Mouse (Mus musculus): Measurements from ENCODE around the gene Galnt2. TPM values are rescaled to one million over a fixed set of nuclear protein-coding genes. Genes with fewer than 3 reads are reported as not detected.

Galnt2 gene
- polyA plus RNA-seq, 2 experiments: 37.8 to 66.9 TPM

GRCm38 (mm10) chr8:124274441-124275120 lies 43.4 kb downstream of the Galnt2 start:
- no peak for TF ChIP-seq POLR2A (IDR thresholded peaks at IDR 0.05; ENCODE audit: borderline replicate concordance, extremely low read depth, insufficient read depth, insufficient read length)
- Histone ChIP-seq H3K4me1 (ENCODE audit: control insufficient read depth, insufficient read depth, low read length) (peaks cover 24% of the 10 kb centered on the region), H3K27me3 (ENCODE audit: control insufficient read depth, insufficient read depth, low read length) (no peaks in the 10 kb centered on the region), H3K4me2 (replicated peaks; ENCODE audit: low read depth, low read length, severe bottlenecking) (no peak overlapping the region), H3K9ac (ENCODE audit: low read depth, low read length, severe bottlenecking) (no peak overlapping the region), H3K4me3 (replicated peaks; ENCODE audit: low read length) (no peak overlapping the region), H3K27ac (replicated peaks; ENCODE audit: low read depth, low read length) (no peak overlapping the region), H3K36me3 (ENCODE audit: control insufficient read depth, insufficient read depth, low read length) (no peaks in the 10 kb centered on the region), H3K9me3 (ENCODE audit: control insufficient read depth, low read length) (no peaks in the 10 kb centered on the region)
- no peak for DNase-seq (ENCODE audit: low spot score)
- no peak for ATAC-seq (ENCODE audit: low FRiP score, low read depth)
- 57% methylated on average over 10 of the region's 10 CpGs for WGBS

GRCm38 (mm10) chr8:124275377-124276071 lies 44.3 kb downstream of the Galnt2 start:
- peaks cover 15% of the 10 kb centered on the region for H3K4me1 ChIP-seq (ENCODE audit: control insufficient read depth, insufficient read depth, low read length)
- ATAC-seq (ENCODE audit: low FRiP score, low read depth) (no peak), DNase-seq (ENCODE audit: low spot score) (no peak)
- H3K36me3 ChIP-seq (ENCODE audit: control insufficient read depth, insufficient read depth, low read length): no peaks in the 10 kb centered on the region
- TF ChIP-seq POLR2A (IDR thresholded peaks at IDR 0.05; ENCODE audit: borderline replicate concordance, extremely low read depth, insufficient read depth, insufficient read length): no peak
- H3K4me3 ChIP-seq (replicated peaks; ENCODE audit: low read length): no peak overlapping the region
- no peak overlapping the region for H3K9ac ChIP-seq (ENCODE audit: low read depth, low read length, severe bottlenecking)
- H3K9me3 ChIP-seq (ENCODE audit: control insufficient read depth, low read length): no peaks in the 10 kb centered on the region
- H3K27ac ChIP-seq (replicated peaks; ENCODE audit: low read depth, low read length): no peak overlapping the region
- WGBS: 91% methylated on average over 10 of the region's 10 CpGs
- no peak overlapping the region for H3K4me2 ChIP-seq (replicated peaks; ENCODE audit: low read depth, low read length, severe bottlenecking)
- H3K27me3 ChIP-seq (ENCODE audit: control insufficient read depth, insufficient read depth, low read length): no peaks in the 10 kb centered on the region

GRCm38 (mm10) chr8:124277951-124278910 lies 47.0 kb downstream of the Galnt2 start:
- Histone ChIP-seq H3K27ac (replicated peaks; ENCODE audit: low read depth, low read length) (no peak overlapping the region), H3K4me1 (ENCODE audit: control insufficient read depth, insufficient read depth, low read length) (peaks cover 11% of the 10 kb centered on the region), H3K36me3 (ENCODE audit: control insufficient read depth, insufficient read depth, low read length) (no peaks in the 10 kb centered on the region), H3K27me3 (ENCODE audit: control insufficient read depth, insufficient read depth, low read length) (no peaks in the 10 kb centered on the region), H3K4me2 (replicated peaks; ENCODE audit: low read depth, low read length, severe bottlenecking) (no peak overlapping the region), H3K9ac (ENCODE audit: low read depth, low read length, severe bottlenecking) (no peak overlapping the region), H3K4me3 (replicated peaks; ENCODE audit: low read length) (no peak overlapping the region), H3K9me3 (ENCODE audit: control insufficient read depth, low read length) (no peaks in the 10 kb centered on the region)
- WGBS: 83% methylated on average over 24 of the region's 24 CpGs
- TF ChIP-seq POLR2A (IDR thresholded peaks at IDR 0.05; ENCODE audit: borderline replicate concordance, extremely low read depth, insufficient read depth, insufficient read length): no peak
- ATAC-seq (ENCODE audit: low FRiP score, low read depth) (no peak), DNase-seq (ENCODE audit: low spot score) (no peak)

- DNase-seq (ENCODE audit: low spot score) (no peak), ATAC-seq (ENCODE audit: low FRiP score, low read depth) (no peak)
- no peak for TF ChIP-seq POLR2A (IDR thresholded peaks at IDR 0.05; ENCODE audit: borderline replicate concordance, extremely low read depth, insufficient read depth, insufficient read length)
- 88% methylated on average over 7 of the region's 7 CpGs for WGBS
- H3K4me1 ChIP-seq (ENCODE audit: control insufficient read depth, insufficient read depth, low read length): peaks cover 15% of the 10 kb centered on the region
- no peaks in the 10 kb centered on the region for H3K27me3 ChIP-seq (ENCODE audit: control insufficient read depth, insufficient read depth, low read length)
- no peak overlapping the region for H3K9ac ChIP-seq (ENCODE audit: low read depth, low read length, severe bottlenecking)
- H3K4me3 ChIP-seq (replicated peaks; ENCODE audit: low read length): no peak overlapping the region
- H3K27ac ChIP-seq (replicated peaks; ENCODE audit: low read depth, low read length): no peak overlapping the region
- H3K36me3 ChIP-seq (ENCODE audit: control insufficient read depth, insufficient read depth, low read length): no peaks in the 10 kb centered on the region
- no peaks in the 10 kb centered on the region for H3K9me3 ChIP-seq (ENCODE audit: control insufficient read depth, low read length)
- H3K4me2 ChIP-seq (replicated peaks; ENCODE audit: low read depth, low read length, severe bottlenecking): no peak overlapping the region
Observed at GRCm38 (mm10) chr8:124278956-124279689, 47.9 kb downstream of the Galnt2 start.

- Histone ChIP-seq H3K4me1 (ENCODE audit: control insufficient read depth, insufficient read depth, low read length) (peaks cover 20% of the 10 kb centered on the region), H3K36me3 (ENCODE audit: control insufficient read depth, insufficient read depth, low read length) (no peaks in the 10 kb centered on the region), H3K27ac (replicated peaks; ENCODE audit: low read depth, low read length) (no peak overlapping the region), H3K4me2 (replicated peaks; ENCODE audit: low read depth, low read length, severe bottlenecking) (no peak overlapping the region), H3K4me3 (replicated peaks; ENCODE audit: low read length) (no peak overlapping the region), H3K9ac (ENCODE audit: low read depth, low read length, severe bottlenecking) (no peak overlapping the region), H3K27me3 (ENCODE audit: control insufficient read depth, insufficient read depth, low read length) (no peaks in the 10 kb centered on the region), H3K9me3 (ENCODE audit: control insufficient read depth, low read length) (no peaks in the 10 kb centered on the region)
- DNase-seq (ENCODE audit: low spot score) (no peak), ATAC-seq (ENCODE audit: low FRiP score, low read depth) (no peak)
- no peak for TF ChIP-seq POLR2A (IDR thresholded peaks at IDR 0.05; ENCODE audit: borderline replicate concordance, extremely low read depth, insufficient read depth, insufficient read length)
- WGBS: 100% methylated on average over 5 of the region's 5 CpGs
Observed at GRCm38 (mm10) chr8:124279690-124279985, 48.4 kb downstream of the Galnt2 start.
